Mouse (Mus musculus) layer of hippocampus, adult 11-12 months (tissue): ENCODE measurements around the gene Dlg5.

Experiments used
- DNase-seq: peaks from one replicate; pipeline ENCODE4 v3.0.0; 2022; ENCODE audit warnings: low spot score

Gene Dlg5

GRCm38 (mm10) chr14:24124171-24124570 is 121.5 kb downstream of the Dlg5 start:
- DNase-seq = peak; percentile 25

- DNase-seq = no peak
Observed at GRCm38 (mm10) chr14:24106734-24107133, 139.0 kb downstream of the Dlg5 start.

GRCm38 (mm10) chr14:24098828-24099227 is 146.9 kb downstream of the Dlg5 start:
- DNase-seq = no peak

- no peak for DNase-seq
Observed at GRCm38 (mm10) chr14:24094656-24095055, 151.1 kb downstream of the Dlg5 start.

GRCm38 (mm10) chr14:24093221-24093620 is 152.5 kb downstream of the Dlg5 start:
- DNase-seq = no peak

- DNase-seq = peak; percentile 28
Observed at GRCm38 (mm10) chr14:24092391-24092790, 153.3 kb downstream of the Dlg5 start.

- no peak for DNase-seq
Observed at GRCm38 (mm10) chr14:24090790-24091189, 154.9 kb downstream of the Dlg5 start.

GRCm38 (mm10) chr14:24089181-24089580 is 156.5 kb downstream of the Dlg5 start:
- DNase-seq = no peak

GRCm38 (mm10) chr14:24087430-24087829 is 158.3 kb downstream of the Dlg5 start:
- no peak for DNase-seq

GRCm38 (mm10) chr14:24086481-24086880 is 159.2 kb downstream of the Dlg5 start:
- no peak for DNase-seq
